In the genomic region with DNA sequence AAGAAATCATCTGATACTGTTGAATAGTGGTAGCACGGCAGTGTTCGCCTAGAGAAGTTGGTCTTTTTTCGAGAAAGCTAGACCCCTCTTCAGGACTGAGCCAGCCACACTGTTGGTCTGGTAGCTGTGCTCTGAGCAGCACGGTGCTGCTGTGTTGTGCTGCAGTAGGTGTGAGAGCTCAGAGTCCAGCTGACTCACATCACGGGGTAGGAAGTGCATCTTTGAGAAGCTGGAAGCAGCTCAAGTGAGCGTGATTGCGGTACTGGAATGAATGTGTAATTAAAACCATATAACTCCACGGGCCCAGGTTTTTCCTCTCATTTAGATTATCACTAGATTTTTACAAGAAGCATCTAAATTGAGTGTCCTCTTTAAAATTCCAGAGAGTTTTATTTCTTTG, we compare ENCODE assay signal across 16 mouse cellular contexts.
DNase-seq lines count a peak whose midpoint lies in the region; ATAC-seq and TF ChIP-seq lines count a peak whose summit lies in the region.
"Had no signal": no experiment of that assay in that cellular context is flagged by ENCODE, and none has a peak within 500 bp of the region (broad histone marks: within the 10 kb centered on the region; RNA-seq: fewer than 3 reads in every experiment).

No protein-coding gene starts in this region.

- H3K4me2 ChIP-seq in intestine, embryonic 16.5 days (ENCODE audit: low read depth, low read length): no peak overlapping the region
- H3K4me2 ChIP-seq in intestine, embryonic 15.5 days (replicated peaks): no peak overlapping the region
- no peak overlapping the region for H3K4me2 ChIP-seq in limb, embryonic 14.5 days (replicated peaks; ENCODE audit: low read depth, low read length, severe bottlenecking)
- H3K4me2 ChIP-seq in kidney, postnatal 0 days (ENCODE audit: low read length): no peak overlapping the region
- no peak overlapping the region for H3K4me2 ChIP-seq in midbrain, postnatal 0 days (ENCODE audit: low read depth, low read length, poor library complexity, severe bottlenecking)
- H3K4me2 ChIP-seq: liver, embryonic 13.5 days; midbrain, embryonic 13.5 days had no signal

- no peaks in the 10 kb centered on the region for H3K4me1 ChIP-seq in intestine, embryonic 16.5 days (ENCODE audit: control insufficient read depth, insufficient read depth, low read length)
- no peaks in the 10 kb centered on the region for H3K4me1 ChIP-seq in intestine, embryonic 15.5 days (replicated peaks)
- H3K4me1 ChIP-seq in limb, embryonic 14.5 days (ENCODE audit: control insufficient read depth, insufficient read depth, low read length): no peaks in the 10 kb centered on the region
- no peaks in the 10 kb centered on the region for H3K4me1 ChIP-seq in limb, embryonic 10.5 days
- no peaks in the 10 kb centered on the region for H3K4me1 ChIP-seq in kidney, postnatal 0 days (replicated peaks; ENCODE audit: insufficient read depth, low read length)
- H3K4me1 ChIP-seq in midbrain, postnatal 0 days (ENCODE audit: insufficient read depth, low read length): no peaks in the 10 kb centered on the region
- H3K4me1 ChIP-seq: heart, embryonic 10.5 days; liver, embryonic 13.5 days had no signal

- ATAC-seq in intestine, embryonic 16.5 days: peak; percentile 63
- no peak for ATAC-seq in intestine, embryonic 15.5 days
- ATAC-seq in limb, embryonic 14.5 days (ENCODE audit: low FRiP score, low read depth): no peak; the same call in 1 of the 2 replicates
- ATAC-seq in kidney, postnatal 0 days (replicated peaks; ENCODE audit: low FRiP score, low read depth): no peak
- ATAC-seq in midbrain, postnatal 0 days (ENCODE audit: low FRiP score): no peak
- ATAC-seq: activated CD4-positive, CD25-positive, alpha-beta regulatory T cell, adult 4 months; midbrain, embryonic 13.5 days had no signal

- intact Hi-C loops in left cerebral cortex, postnatal 36 days (cut with DNase I): no loop called here

- H3K9ac ChIP-seq in intestine, embryonic 16.5 days (ENCODE audit: low read depth, low read length): no peak overlapping the region
- H3K9ac ChIP-seq in intestine, embryonic 15.5 days: no peak overlapping the region
- H3K9ac ChIP-seq in limb, embryonic 14.5 days (ENCODE audit: low read depth, low read length, severe bottlenecking): no peak overlapping the region
- no peak overlapping the region for H3K9ac ChIP-seq in kidney, postnatal 0 days (ENCODE audit: low read depth, low read length)
- H3K9ac ChIP-seq in midbrain, postnatal 0 days (replicated peaks; ENCODE audit: low read length, poor library complexity, severe bottlenecking): no peak overlapping the region
- H3K9ac ChIP-seq: liver, embryonic 13.5 days; midbrain, embryonic 13.5 days had no signal

- no peaks in the 10 kb centered on the region for H3K9me3 ChIP-seq in intestine, embryonic 16.5 days (ENCODE audit: control insufficient read depth, low read length)
- no peaks in the 10 kb centered on the region for H3K9me3 ChIP-seq in intestine, embryonic 15.5 days
- no peaks in the 10 kb centered on the region for H3K9me3 ChIP-seq in limb, embryonic 14.5 days (ENCODE audit: control insufficient read depth, low read length)
- no peaks in the 10 kb centered on the region for H3K9me3 ChIP-seq in limb, embryonic 10.5 days (replicated peaks)
- H3K9me3 ChIP-seq in kidney, postnatal 0 days (replicated peaks; ENCODE audit: low read length): no peaks in the 10 kb centered on the region
- no peaks in the 10 kb centered on the region for H3K9me3 ChIP-seq in midbrain, postnatal 0 days (ENCODE audit: low read length)
- H3K9me3 ChIP-seq: heart, embryonic 10.5 days; liver, embryonic 13.5 days; midbrain, embryonic 13.5 days had no signal

- peaks cover 11% of the 10 kb centered on the region for H3K36me3 ChIP-seq in intestine, embryonic 16.5 days (ENCODE audit: control insufficient read depth, insufficient read depth, low read length)
- H3K36me3 ChIP-seq in intestine, embryonic 15.5 days: peaks cover 11% of the 10 kb centered on the region; the same call in 1 of the 2 replicates
- peaks cover 42% of the 10 kb centered on the region for H3K36me3 ChIP-seq in limb, embryonic 14.5 days (ENCODE audit: control insufficient read depth, insufficient read depth, low read length)
- H3K36me3 ChIP-seq in limb, embryonic 10.5 days: peaks cover 38% of the 10 kb centered on the region
- H3K36me3 ChIP-seq in kidney, postnatal 0 days (ENCODE audit: insufficient read depth, low read length): peaks cover 12% of the 10 kb centered on the region; the same call in 1 of the 2 replicates
- peaks cover 26% of the 10 kb centered on the region for H3K36me3 ChIP-seq in midbrain, postnatal 0 days (ENCODE audit: insufficient read depth, low read length)

- no peak overlapping the region; the same call in 1 of the 2 replicates for H3K27ac ChIP-seq in intestine, embryonic 16.5 days (ENCODE audit: low read length)
- H3K27ac ChIP-seq in intestine, embryonic 15.5 days: no peak overlapping the region
- H3K27ac ChIP-seq in limb, embryonic 14.5 days (replicated peaks; ENCODE audit: low read depth, low read length): no peak overlapping the region
- no peak overlapping the region for H3K27ac ChIP-seq in limb, embryonic 10.5 days
- no peak overlapping the region for H3K27ac ChIP-seq in kidney, postnatal 0 days
- no peak overlapping the region for H3K27ac ChIP-seq in midbrain, postnatal 0 days (ENCODE audit: low read depth, low read length)
- H3K27ac ChIP-seq: heart, embryonic 10.5 days; liver, embryonic 13.5 days; midbrain, embryonic 13.5 days had no signal

- no peaks in the 10 kb centered on the region for H3K27me3 ChIP-seq in intestine, embryonic 16.5 days (replicated peaks; ENCODE audit: control insufficient read depth, insufficient read depth, low read length)
- H3K27me3 ChIP-seq in intestine, embryonic 15.5 days (replicated peaks): no peaks in the 10 kb centered on the region
- no peaks in the 10 kb centered on the region for H3K27me3 ChIP-seq in limb, embryonic 14.5 days (ENCODE audit: control insufficient read depth, insufficient read depth, low read length)
- no peaks in the 10 kb centered on the region for H3K27me3 ChIP-seq in limb, embryonic 10.5 days (ENCODE audit: low read depth, poor library complexity, severe bottlenecking)
- H3K27me3 ChIP-seq in kidney, postnatal 0 days (ENCODE audit: insufficient read depth, low read length): no peaks in the 10 kb centered on the region
- H3K27me3 ChIP-seq in midbrain, postnatal 0 days (ENCODE audit: insufficient read depth, low read length): no peaks in the 10 kb centered on the region
- H3K27me3 ChIP-seq: liver, embryonic 13.5 days; midbrain, embryonic 13.5 days had no signal

- no peak for TF ChIP-seq CTCF in kidney, postnatal 0 days (IDR thresholded peaks at IDR 0.05; ENCODE audit: low read depth)
- TF ChIP-seq CTCF in midbrain, postnatal 0 days (IDR thresholded peaks at IDR 0.05): no peak

- DNase-seq in limb, embryonic 14.5 days (ENCODE audit: low spot score): peak; percentile 13
- no peak for DNase-seq in limb, embryonic 10.5 days (ENCODE audit: low spot score)
- peak; percentile 25 for DNase-seq in kidney, postnatal 0 days (ENCODE audit: low spot score)
- DNase-seq in left cerebral cortex, postnatal 36 days (ENCODE audit: low spot score in 2 of 2): peak; percentile 38 to 48
- no peak for DNase-seq in spleen, postnatal 4 days (ENCODE audit: low spot score in 2 of 2)
- no peak for DNase-seq in midbrain, postnatal 0 days (ENCODE audit: low spot score)
- DNase-seq: cerebellum, adult 2 months; embryo, embryonic 11 days; gastrocnemius, postnatal 10 days; liver, embryonic 13.5 days; lung, postnatal 4 days had no signal

- H3K4me3 ChIP-seq in intestine, embryonic 16.5 days (ENCODE audit: low read length): no peak overlapping the region
- H3K4me3 ChIP-seq in intestine, embryonic 15.5 days (replicated peaks): no peak overlapping the region
- no peak overlapping the region for H3K4me3 ChIP-seq in limb, embryonic 14.5 days (replicated peaks; ENCODE audit: low read length)
- no peak overlapping the region for H3K4me3 ChIP-seq in limb, embryonic 10.5 days
- no peak overlapping the region for H3K4me3 ChIP-seq in kidney, postnatal 0 days (replicated peaks; ENCODE audit: low read depth, low read length)
- no peak overlapping the region for H3K4me3 ChIP-seq in midbrain, postnatal 0 days (ENCODE audit: low read depth, low read length)
- H3K4me3 ChIP-seq: heart, embryonic 10.5 days; liver, embryonic 13.5 days; midbrain, embryonic 13.5 days had no signal

- TF ChIP-seq POLR2A in limb, embryonic 14.5 days (IDR thresholded peaks at IDR 0.05; ENCODE audit: borderline replicate concordance, extremely low read depth, insufficient read depth, insufficient read length): no peak

- 72% methylated on average over 8 of the region's 8 CpGs for WGBS in intestine, embryonic 16.5 days
- WGBS in intestine, embryonic 15.5 days: 75% methylated on average over 8 of the region's 8 CpGs
- WGBS in limb, embryonic 14.5 days: 57% methylated on average over 8 of the region's 8 CpGs
- 81% methylated on average over 8 of the region's 8 CpGs for WGBS in limb, embryonic 10.5 days
- WGBS in kidney, postnatal 0 days: 65% methylated on average over 8 of the region's 8 CpGs
- WGBS in midbrain, postnatal 0 days: 77% methylated on average over 8 of the region's 8 CpGs

Comparison
In these comparisons a context has a peak if more than half of its experiments do, and no peak if none do; other contexts are left out.
1. DNase-seq: peak in limb, embryonic 14.5 days (single experiment), kidney, postnatal 0 days (single experiment) and left cerebral cortex, postnatal 36 days (2 of 2); none in limb, embryonic 10.5 days (single experiment), spleen, postnatal 4 days (0 of 2) and midbrain, postnatal 0 days (single experiment).